Mouse (Mus musculus) neural tube, embryonic 11.5 days (tissue): Measurements from ENCODE around the gene Bag1. TPM values are rescaled to one million over a fixed set of nuclear protein-coding genes. Genes with fewer than 3 reads are reported as not detected.

Experiments
- ATAC-seq: fragments of 200-750 bp; cut with Nextera tagmentation; 2 replicates; pipeline ENCODE4 v1.8.0; 2017; ENCODE audit warnings: moderate number of reproducible peaks, mild to moderate bottlenecking, moderate TSS enrichment, moderate library complexity; ENCODE audit not compliant: insufficient read depth, low FRiP score, low TSS enrichment
- DNase-seq: peaks from one replicate; pipeline ENCODE4 v3.0.0-alpha.2; 2015; ENCODE audit warnings: low spot score
- H3K27ac ChIP-seq: fragments of 300-500 bp; sonication (generic); 2 replicates; pipeline ENCODE4 v1.5.1; 2014; ENCODE audit warnings: low read depth, mild to moderate bottlenecking, low read length
- H3K27me3 ChIP-seq: fragments of 300-500 bp; sonication (generic); 2 replicates; pipeline ENCODE4 v1.6.1; 2014; ENCODE audit warnings: mild to moderate bottlenecking, low read length, mixed read lengths; ENCODE audit not compliant: control insufficient read depth, insufficient read depth
- H3K36me3 ChIP-seq: fragments of 300-500 bp; sonication (generic); 2 replicates; pipeline ENCODE4 v1.6.1; 2014; ENCODE audit warnings: mild to moderate bottlenecking, low read length, moderate library complexity, mixed read lengths; ENCODE audit not compliant: control insufficient read depth, insufficient read depth
- H3K4me1 ChIP-seq: fragments of 300-500 bp; sonication (generic); 2 replicates; pipeline ENCODE4 v1.6.1; 2014; ENCODE audit warnings: low read length, mixed read lengths; ENCODE audit not compliant: control insufficient read depth, insufficient read depth
- H3K4me2 ChIP-seq: fragments of 300-500 bp; sonication (generic); 2 replicates; pipeline ENCODE4 v1.6.1; 2014; ENCODE audit warnings: low read depth, mild to moderate bottlenecking, moderate library complexity
- H3K4me3 ChIP-seq: fragments of 300-500 bp; sonication (generic); 2 replicates; pipeline ENCODE4 v1.5.1; 2014; ENCODE audit warnings: low read depth, low read length
- H3K9ac ChIP-seq: fragments of 300-500 bp; sonication (generic); 2 replicates; pipeline ENCODE4 v1.6.1; 2014; ENCODE audit warnings: mild to moderate bottlenecking, low read length
- H3K9me3 ChIP-seq: fragments of 300-500 bp; sonication (generic); 2 replicates; pipeline ENCODE4 v1.6.1; 2016; ENCODE audit warnings: low read length; ENCODE audit not compliant: control insufficient read depth
- WGBS: fragments of 180-500 bp; shearing (Covaris S2); extraction: QIAGEN DNeasy Blood & Tissue Kit; methylation state at CpG from one replicate; pipeline ENCODE4 v1.1.7; 2014; 5-methylcytosine and 5-hydroxymethylcytosine counted together
- polyA plus RNA-seq: library from polyadenylated mRNA; unstranded; fragments of >200 nt; fragmentation: Nextera tagmentation; extraction: Ambion mirVana; gene quantifications from 2 replicates; pipeline ENCODE4 v1.2.1, GENCODE M21; 2014

Bag1 gene
- polyA plus RNA-seq, 1 experiment from 2014 or later: 226 TPM

DNA sequence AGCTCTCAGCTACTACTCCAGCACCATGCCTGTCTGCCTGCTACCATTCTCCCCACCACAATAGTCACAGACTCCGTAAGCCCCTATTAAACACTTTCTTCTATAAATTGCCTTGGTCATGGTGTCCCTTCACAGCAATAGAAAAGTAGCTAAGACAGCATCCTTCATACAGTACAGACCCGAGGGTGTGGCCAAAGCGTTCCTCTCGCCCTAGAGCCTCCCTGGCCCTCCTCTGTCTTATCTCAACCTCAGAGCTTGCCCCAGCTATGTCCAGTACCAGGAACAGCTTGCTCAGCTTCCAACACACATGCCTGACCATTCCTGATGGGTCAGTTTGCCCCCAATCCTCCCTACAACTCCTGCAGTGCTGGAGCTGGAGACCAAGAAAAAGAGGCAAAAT is 47.5 kb downstream of the Bag1 start:
- H3K9me3 ChIP-seq: no peaks in the 10 kb centered on the region
- 94% methylated on average over 4 of the region's 4 CpGs for WGBS
- H3K9ac ChIP-seq: no peak overlapping the region
- DNase-seq (no peak), ATAC-seq (no peak)
- H3K36me3 ChIP-seq: no peaks in the 10 kb centered on the region
- no peak overlapping the region for H3K4me3 ChIP-seq
- H3K27ac ChIP-seq: no peak overlapping the region
- H3K4me1 ChIP-seq: no peaks in the 10 kb centered on the region
- no peak overlapping the region for H3K4me2 ChIP-seq
- H3K27me3 ChIP-seq: no peaks in the 10 kb centered on the region

DNA sequence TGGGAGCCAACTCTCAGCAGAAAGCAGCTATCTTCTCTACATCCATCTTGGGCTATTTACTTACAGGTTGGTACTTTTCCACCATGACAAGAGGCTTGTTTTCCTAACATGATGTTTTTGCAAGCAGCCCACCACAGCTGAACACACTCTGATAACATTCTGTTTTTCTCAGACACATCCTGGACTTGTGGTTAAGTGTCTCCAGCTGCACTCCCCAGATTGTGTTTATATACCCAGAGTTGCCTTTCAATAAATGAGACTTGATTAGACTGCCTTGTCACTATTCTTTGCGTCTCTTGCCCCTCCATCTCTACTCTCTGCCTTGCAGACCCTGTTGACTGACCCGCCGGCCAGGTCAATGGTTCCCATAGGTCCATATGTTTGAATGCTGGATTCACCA is 48.0 kb downstream of the Bag1 start:
- WGBS: 89% methylated on average over 3 of the region's 3 CpGs
- no peaks in the 10 kb centered on the region for H3K27me3 ChIP-seq
- no peak for ATAC-seq
- no peak for DNase-seq
- no peak overlapping the region for H3K4me3 ChIP-seq
- no peak overlapping the region for H3K27ac ChIP-seq
- no peak overlapping the region for H3K4me2 ChIP-seq
- H3K9me3 ChIP-seq: no peaks in the 10 kb centered on the region
- H3K4me1 ChIP-seq: no peaks in the 10 kb centered on the region
- H3K36me3 ChIP-seq: no peaks in the 10 kb centered on the region
- H3K9ac ChIP-seq: no peak overlapping the region

DNA sequence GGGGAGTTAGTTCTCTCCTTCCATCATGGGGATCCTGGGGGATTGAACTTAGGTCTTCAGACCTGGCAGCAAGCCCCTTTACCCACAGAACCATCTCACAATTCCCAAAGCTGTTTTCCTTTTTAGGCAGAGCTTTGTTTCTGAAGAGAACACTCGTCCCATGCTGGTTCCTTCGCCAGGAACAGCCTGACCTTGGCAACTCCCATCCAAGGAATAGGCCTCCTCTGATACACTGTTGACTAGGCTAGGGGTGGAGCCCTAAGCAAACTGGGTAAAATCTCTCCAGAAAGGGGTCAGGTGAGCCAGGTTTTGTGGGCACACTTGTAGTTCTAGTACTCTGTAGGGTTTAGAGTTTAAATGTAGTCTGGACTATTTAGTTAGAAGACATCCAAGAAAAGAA is 48.8 kb downstream of the Bag1 start:
- Histone ChIP-seq H3K9ac (no peak overlapping the region), H3K4me1 (no peaks in the 10 kb centered on the region), H3K4me2 (no peak overlapping the region), H3K27ac (no peak overlapping the region), H3K27me3 (no peaks in the 10 kb centered on the region), H3K9me3 (no peaks in the 10 kb centered on the region), H3K4me3 (no peak overlapping the region), H3K36me3 (no peaks in the 10 kb centered on the region)
- no peak for DNase-seq
- WGBS: 76% methylated on average over 2 of the region's 2 CpGs
- ATAC-seq: no peak

DNA sequence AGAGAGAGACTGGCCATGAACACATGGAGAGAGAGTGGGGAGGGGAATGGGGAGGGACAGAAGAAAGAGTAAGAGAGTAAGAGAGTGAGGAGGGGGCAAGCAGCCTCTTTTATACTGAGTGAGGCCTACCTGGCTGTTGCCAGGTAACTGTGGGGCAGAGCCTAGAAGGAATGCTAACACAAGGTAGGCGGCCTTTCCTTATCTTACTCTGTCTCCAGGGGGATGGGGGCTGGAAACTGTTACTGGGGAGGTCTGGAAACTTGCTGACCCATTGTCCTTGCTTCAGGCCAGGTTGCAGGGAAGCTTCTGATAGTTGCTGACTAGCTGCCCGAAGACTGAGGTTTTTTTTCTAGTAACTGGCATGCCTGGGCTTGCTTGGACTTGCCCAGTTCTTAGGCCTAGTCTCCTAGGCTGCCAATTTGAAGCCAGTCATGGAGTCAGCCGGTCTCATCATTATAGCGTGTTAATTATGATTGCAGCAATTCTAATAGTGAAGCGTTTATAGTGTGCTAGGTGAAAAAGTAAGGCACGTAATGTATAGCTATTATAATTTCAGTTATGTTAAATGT is 49.5 kb downstream of the Bag1 start:
- no peak for DNase-seq
- no peak overlapping the region for H3K27ac ChIP-seq
- no peak for ATAC-seq
- H3K9me3 ChIP-seq: no peaks in the 10 kb centered on the region
- no peak overlapping the region for H3K4me2 ChIP-seq
- 84% methylated on average over 6 of the region's 6 CpGs for WGBS
- H3K27me3 ChIP-seq: no peaks in the 10 kb centered on the region
- no peaks in the 10 kb centered on the region for H3K4me1 ChIP-seq
- H3K4me3 ChIP-seq: no peak overlapping the region
- no peak overlapping the region for H3K9ac ChIP-seq
- no peaks in the 10 kb centered on the region for H3K36me3 ChIP-seq

GRCm38 (mm10) chr4:40895646-40896045 is 52.4 kb downstream of the Bag1 start:
- H3K4me3 ChIP-seq: no peak overlapping the region
- ATAC-seq (no peak), DNase-seq (no peak)
- H3K27ac ChIP-seq: no peak overlapping the region
- no peaks in the 10 kb centered on the region for H3K27me3 ChIP-seq
- no peaks in the 10 kb centered on the region for H3K36me3 ChIP-seq
- H3K4me1 ChIP-seq: no peaks in the 10 kb centered on the region
- no peak overlapping the region for H3K9ac ChIP-seq
- H3K4me2 ChIP-seq: no peak overlapping the region
- WGBS: 94% methylated on average over 2 of the region's 2 CpGs
- H3K9me3 ChIP-seq: no peaks in the 10 kb centered on the region

DNA sequence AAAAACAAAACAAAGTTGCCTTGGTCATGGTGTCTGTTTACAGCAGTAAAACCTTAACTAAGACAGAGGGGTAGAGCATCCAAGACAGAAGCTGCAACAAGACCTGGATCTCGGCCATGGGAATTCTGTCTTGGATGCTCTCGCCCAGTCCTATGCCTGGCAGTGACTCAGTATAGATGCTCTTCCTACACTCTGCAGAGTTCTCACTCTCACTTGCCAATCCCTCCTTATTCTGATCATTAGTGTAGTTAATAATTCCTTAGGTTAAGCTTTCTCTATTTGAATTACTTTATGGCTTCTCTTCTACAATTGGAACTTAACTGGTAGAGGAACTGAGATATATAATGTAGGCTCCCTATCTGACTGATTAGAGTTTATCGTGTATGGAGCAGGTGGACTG is 53.0 kb downstream of the Bag1 start:
- WGBS: 94% methylated on average over 3 of the region's 3 CpGs
- Histone ChIP-seq H3K9ac (no peak overlapping the region), H3K9me3 (no peaks in the 10 kb centered on the region), H3K36me3 (no peaks in the 10 kb centered on the region), H3K27me3 (no peaks in the 10 kb centered on the region), H3K4me3 (no peak overlapping the region), H3K4me2 (no peak overlapping the region), H3K4me1 (no peaks in the 10 kb centered on the region), H3K27ac (no peak overlapping the region)
- no peak for ATAC-seq
- no peak for DNase-seq

DNA sequence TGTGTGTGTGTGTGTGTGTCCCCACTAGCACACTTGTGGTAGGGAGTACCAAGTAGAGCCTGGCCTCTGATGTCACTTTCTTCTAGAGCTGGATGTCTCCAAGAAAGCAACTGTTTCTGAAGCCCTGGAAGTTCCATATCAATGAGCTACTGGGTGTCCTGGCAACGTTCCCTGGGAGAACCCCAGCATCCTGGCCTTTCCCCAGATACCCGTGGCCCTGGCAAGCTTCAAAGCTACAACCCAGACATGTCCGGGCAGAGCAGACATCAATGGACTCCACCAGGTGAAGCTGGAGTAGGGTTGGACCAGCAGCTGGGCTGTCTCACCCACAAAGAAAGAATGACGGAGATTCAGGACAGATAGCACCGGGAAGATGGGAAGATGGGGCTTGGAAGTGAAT is 56.9 kb downstream of the Bag1 start:
- no peak overlapping the region for H3K4me2 ChIP-seq
- DNase-seq (no peak), ATAC-seq (no peak)
- H3K27me3 ChIP-seq: no peaks in the 10 kb centered on the region
- no peak overlapping the region for H3K27ac ChIP-seq
- H3K4me3 ChIP-seq: no peak overlapping the region
- no peaks in the 10 kb centered on the region for H3K9me3 ChIP-seq
- no peak overlapping the region for H3K9ac ChIP-seq
- no peaks in the 10 kb centered on the region for H3K36me3 ChIP-seq
- 86% methylated on average over 5 of the region's 5 CpGs for WGBS
- H3K4me1 ChIP-seq: no peaks in the 10 kb centered on the region

DNA sequence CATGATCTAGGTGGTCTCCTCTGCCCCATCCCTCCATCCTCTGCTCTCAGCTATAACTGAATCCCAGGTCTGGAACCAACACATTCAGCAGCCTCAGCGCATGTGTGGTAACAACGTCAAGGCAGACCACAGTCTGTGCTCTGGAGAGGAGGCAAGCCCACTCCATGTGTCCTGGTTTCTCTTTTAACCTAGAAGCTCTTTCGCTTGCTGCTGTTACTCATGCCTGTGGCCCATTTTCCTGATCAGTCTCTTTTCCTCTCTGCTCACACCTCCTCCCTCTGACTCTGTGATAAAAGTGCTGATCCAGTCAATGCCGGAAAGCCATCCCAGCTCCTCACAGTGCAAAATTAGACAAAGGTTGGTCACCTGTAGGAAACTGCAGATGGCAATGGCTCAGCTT is 58.1 kb downstream of the Bag1 start:
- Histone ChIP-seq H3K9me3 (no peaks in the 10 kb centered on the region), H3K4me1 (no peaks in the 10 kb centered on the region), H3K36me3 (no peaks in the 10 kb centered on the region), H3K4me2 (no peak overlapping the region), H3K4me3 (no peak overlapping the region), H3K9ac (no peak overlapping the region), H3K27me3 (no peaks in the 10 kb centered on the region), H3K27ac (no peak overlapping the region)
- ATAC-seq (no peak), DNase-seq (no peak)
- 91% methylated on average over 4 of the region's 4 CpGs for WGBS

DNA sequence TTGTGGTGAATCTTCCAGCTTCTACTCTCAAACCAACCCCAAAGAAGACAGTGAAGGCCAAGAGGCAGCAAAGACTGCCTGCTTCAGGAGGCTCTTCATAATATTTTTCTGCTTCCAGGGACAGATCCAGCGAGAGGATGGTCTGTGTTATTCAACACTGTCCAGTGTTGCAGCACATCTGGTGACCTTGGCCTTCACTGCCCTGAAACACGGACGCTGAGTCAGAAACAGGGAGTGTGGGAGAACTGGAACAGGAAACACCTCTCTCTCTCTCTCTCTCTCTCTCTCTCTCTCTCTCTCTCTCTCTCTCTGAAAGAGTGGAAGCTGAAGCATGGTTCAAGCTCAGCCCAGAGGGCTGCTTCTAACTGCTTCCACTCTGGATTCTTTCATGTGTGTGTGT is 58.8 kb downstream of the Bag1 start:
- Histone ChIP-seq H3K9me3 (no peaks in the 10 kb centered on the region), H3K9ac (no peak overlapping the region), H3K27ac (no peak overlapping the region), H3K4me2 (no peak overlapping the region), H3K4me3 (no peak overlapping the region), H3K27me3 (no peaks in the 10 kb centered on the region), H3K36me3 (no peaks in the 10 kb centered on the region), H3K4me1 (no peaks in the 10 kb centered on the region)
- 60% methylated on average over 3 of the region's 3 CpGs for WGBS
- ATAC-seq: no peak
- no peak for DNase-seq
